Mouse (Mus musculus) CD4-positive helper T cell, adult 2 months (primary cell): ENCODE measurements around the gene Arhgdig.
A peak's percentile ranks its signal among the peaks of the same experiment; 100 is the strongest.
"Not testable (repeated sequence)": the region's sequence is repeated elsewhere in the genome, so short reads cannot be mapped to it uniquely, and the experiment has no call there.

Experiments
- DNase-seq: peaks from one replicate; pipeline ENCODE4 v3.0.0-alpha.2; 2012; ENCODE audit warnings: low read depth, missing footprints, low spot score

The Arhgdig gene

DNA sequence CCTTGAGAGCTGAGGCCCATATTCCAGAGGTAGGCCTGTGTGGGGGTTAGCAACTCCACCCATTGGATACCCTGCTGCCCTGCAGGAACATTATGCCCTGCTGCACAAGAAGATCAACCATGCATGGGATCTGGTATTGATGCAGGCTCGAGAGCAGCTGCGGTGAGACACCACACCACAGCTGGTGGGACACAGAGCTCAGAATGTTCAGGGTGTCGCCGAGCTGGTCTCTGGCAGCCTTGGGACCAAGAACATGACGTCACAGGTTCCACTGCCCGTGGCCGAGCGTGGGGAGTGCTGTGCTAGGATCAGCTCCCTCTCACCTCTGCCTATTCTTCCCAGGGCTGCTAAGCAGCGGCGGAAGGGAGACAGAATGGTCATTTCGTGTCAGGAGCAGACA is 2.8 kb downstream of the Arhgdig start:
- no peak for DNase-seq

DNA sequence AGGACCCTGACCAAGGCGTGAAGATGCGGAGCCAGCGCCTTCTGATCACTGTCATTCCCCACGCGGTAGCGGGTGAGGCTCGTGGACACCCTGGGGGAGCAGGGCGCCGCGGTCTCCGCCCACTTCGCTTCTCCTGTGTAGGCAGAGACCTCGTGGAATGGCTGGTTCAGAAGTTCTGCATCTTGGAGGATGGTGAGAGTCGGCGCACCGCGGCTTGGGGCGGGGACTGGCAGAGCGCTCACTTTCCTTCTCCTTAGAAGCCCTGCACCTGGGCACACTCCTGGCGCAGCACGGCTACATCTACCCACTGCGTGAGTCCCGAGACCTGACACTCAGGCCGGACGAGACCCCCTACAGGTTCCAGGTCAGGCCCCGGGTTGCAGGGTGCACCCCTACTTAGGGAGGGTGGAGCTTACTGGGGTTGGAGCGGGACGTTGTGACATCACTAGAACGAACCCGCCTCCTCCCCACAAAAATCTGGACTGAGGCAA is 4.2 kb downstream of the Arhgdig start:
- DNase-seq = peak; percentile 54

DNA sequence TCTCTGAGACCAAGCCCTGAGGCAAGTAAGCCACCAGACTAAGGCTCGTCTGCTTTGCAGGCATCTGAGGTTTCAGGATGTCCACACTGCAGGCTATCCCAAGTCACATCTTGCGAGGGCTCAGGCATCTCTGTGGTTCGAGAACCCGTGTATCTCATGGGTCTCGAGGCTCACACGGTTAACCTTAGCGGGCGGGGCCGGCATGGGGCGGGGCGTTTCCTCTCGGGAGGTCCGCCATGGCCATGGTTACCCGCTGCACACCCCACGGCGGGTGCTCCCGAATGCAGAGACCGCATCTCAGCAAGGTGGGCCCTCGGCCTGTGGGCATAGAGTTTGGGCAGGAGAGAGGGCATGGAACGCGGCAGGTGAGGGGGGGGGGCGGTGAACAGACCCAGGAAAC is 4.8 kb downstream of the Arhgdig start, which contains the start of gene Rgs11:
Rgs11 (plus strand) TSS at position 215 of the 400 bp plus-strand sequence.
- DNase-seq = peak; percentile 62

DNA sequence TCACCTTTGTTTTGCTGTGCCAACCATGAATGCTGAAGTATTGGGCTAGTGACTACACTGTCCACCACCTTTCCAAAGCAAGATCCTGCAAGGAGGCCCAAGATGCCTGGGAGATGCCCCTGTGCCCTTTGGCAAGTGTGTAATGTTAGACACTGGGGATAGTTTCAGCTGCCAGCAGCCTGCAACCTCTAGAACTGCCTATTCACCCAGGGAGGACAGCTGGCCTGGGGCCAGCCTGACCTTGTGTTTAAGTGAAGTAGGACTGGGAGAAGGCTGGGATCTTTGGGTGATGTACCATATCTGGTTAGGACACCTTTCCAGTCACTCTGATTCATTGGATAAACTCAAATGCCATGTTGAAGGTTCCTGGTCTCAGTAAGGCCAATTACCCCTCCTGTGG is 5.6 kb downstream of the Arhgdig start:
- no peak for DNase-seq

DNA sequence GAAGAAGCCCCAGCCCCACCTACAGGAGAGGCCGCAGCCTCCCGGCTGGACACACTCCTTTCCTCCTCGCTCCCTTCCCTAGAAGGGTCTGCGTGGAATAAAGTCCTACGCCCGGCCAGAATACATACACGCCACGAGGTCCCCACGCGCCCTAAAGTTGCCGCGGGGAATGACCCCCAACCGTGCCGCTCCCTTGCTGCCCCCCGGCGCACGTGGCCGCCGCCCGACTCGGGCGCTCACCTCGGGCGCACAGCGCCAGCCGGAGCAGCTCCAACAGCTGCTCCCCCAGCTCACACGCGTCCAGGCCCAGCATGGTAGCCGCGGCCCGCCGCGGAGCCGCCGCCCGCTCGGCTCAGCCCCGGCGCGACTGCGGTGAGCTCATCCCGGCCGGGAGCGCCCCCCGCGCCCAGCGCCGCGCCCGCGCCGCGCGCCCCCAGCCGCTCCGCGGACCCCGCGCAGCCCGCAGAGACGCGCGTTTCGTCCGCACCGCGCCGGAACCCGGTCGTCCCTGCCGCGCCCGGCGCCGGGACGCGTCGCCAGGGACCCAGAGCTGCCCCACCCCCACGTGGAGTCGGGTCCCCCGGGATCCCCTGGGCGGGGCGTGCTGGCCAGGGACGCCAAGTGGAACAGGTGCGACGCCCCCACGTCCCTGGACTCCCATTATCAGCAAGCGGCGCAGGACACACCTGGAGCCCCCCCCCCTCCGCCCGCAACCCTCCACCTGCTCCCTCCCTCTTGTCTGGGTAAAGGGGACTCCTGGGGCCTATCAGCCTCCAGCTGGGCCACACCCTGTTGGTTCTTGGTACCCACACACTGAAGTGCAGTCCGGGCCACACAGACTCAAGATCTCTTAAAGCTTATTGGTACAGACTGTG is 6.5 kb downstream of the Arhgdig start:
- DNase-seq = peak; percentile 25

DNA sequence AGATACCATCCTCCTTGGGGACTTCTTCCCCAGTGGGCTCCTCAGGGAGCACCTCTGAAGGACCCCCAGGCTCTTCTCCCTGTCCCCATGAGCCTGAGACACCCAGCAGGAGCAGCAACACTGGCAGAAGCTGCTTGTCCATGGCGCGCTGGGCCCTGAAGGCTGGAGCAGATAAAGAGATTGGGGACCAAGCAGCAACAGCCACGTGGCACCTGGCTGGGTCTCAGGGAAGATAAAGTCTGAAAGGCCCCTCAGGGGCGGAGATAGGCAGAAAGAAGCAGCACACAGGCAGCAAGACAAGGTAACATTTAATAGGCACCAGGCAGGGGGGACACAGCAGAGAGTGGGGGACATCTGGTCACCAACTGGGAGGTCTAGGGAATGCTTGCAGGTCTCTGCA is 8.7 kb downstream of the Arhgdig start, which contains the start of gene Pdia2:
Pdia2 (minus strand) TSS at position 196 of the 400 bp plus-strand sequence.
- DNase-seq = no peak

DNA sequence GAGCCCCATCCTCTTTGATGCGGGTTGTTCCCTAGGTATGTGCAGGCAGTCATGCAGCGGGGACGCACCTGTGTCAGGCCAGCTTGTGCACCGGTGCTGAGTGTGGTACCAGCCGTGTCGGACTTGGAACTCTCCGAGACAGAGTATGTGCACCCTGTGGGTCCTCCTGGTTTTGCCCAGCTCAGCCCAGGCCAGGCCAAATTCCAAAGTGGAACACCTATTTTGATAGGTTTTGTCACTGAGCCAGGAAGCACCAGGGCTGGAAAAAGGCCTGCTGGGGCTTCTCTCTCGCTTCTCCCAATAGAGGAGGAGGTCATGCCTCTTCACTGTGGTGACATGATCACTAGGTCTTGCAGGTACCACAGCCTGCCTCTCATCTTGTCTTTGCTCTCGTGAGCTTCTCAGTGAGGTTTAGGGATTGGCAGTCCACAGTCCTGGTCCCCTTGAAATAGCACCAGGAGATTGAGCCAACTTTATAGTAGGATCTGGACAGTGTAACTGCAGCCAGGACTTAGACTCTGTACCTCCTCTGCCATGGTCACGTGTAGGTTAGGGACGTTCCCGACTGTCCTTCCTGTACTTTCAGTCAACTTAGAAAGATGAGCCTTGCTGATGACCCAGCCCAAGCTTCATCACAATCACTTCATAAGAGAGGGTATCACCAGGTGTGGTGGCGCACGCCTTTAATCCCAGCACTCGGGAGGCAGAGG is 14.9 kb downstream of the Arhgdig start:
- DNase-seq = no peak

DNA sequence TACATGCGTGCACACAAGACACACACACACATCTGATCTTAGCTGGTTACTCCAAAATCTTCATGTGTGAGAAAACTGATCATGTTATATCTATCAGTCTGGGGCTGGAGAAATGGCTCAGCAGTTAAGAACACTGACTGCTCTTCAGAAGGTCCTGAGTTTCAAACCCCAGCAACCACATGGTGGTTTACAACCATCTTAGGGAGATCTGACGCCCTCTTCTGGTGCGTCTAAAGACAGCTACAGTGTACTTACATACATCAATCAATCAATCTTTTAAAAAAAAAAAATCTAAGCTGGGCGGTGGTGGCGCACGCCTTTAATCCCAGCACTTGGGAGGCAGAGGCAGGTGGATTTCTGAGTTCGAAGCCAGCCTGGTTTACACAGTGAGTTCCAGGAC is 16.1 kb downstream of the Arhgdig start:
- peak; percentile 65 for DNase-seq

DNA sequence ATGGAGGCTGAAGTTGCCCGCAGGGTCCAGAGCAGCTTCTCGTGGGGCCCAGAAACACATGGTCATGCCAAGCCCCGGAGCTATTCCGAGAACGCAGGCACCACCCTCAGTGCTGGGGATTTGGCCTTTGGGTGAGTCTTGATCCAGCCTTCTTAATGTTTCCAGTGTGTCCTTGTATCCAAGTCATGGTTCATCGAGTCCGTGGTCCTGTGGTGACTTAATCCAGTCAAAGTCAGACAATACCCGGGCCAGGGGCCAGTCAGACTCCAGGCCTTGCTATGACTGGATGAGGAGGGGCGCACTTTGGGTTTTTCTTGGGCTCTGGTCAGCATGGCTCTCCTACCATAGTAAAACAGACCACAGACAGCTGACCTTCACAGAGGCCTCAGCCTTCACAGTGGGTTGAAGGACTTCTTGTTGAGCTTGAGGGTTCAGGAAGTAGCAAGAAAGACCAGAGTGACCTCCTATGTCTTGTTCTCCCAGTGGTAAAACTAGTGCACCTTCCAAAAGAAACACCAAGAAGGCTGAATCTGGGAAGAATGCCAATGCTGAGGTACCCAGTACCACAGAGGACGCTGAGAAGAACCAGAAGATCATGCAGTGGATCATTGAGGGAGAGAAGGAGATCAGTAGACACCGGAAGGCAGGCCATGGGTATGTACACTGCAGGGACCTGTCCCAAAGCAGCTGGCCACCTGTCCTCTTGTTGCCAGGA is 19.3 kb downstream of the Arhgdig start:
- no peak for DNase-seq

DNA sequence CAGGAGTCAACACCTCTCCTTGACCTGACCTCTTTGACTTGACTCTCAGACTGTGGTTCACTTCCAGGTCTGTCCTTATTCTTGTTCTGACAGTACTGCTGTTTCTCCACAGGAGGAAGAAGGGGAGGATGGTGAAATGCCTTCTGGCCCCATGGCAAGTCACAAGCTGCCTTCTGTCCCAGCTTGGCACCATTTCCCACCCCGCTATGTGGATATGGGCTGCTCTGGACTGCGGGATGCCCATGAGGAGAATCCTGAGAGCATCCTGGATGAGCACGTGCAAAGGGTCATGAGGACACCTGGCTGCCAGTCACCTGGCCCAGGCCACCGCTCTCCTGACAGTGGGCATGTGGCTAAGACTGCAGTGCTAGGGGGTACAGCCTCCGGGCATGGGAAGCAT is 20.0 kb downstream of the Arhgdig start:
- no peak for DNase-seq

DNA sequence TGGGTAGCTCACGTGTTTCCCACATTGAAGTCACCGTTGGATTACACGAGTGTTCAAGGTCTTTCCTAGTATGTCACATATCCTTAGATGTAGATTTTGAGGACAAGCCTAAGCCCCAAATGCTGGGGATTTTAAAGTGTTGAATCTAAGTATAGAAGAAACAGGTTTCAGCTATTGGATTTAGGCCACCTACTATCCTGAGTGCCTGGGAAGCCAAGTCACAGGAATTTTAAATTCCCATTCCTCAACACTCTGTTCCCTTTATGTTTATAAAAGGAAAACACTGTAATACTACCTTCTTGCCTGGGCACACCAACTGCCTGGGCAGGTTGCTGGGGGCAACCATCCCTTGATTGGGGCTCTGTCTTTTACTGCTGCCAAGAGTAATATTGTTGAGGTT is 26.4 kb downstream of the Arhgdig start:
- DNase-seq = no peak

DNA sequence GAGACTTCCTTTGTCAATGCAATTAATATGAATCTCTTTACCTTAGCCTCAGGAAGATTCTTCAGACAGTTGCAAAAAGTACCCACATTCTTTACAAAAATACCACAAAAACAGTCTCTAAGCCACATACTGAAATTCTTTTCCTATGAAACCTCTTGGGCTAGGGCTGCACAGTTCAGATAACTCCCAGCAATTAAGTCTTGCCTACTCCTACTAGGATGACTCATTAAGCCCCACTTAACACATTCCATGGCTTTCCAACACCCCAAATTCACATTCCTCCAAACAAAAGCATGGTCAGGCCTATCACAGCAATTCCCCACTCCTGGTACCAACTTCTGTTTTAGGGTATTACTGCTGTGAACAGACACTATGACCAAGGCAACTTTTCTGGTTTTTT is 29.0 kb downstream of the Arhgdig start:
- DNase-seq = no peak

DNA sequence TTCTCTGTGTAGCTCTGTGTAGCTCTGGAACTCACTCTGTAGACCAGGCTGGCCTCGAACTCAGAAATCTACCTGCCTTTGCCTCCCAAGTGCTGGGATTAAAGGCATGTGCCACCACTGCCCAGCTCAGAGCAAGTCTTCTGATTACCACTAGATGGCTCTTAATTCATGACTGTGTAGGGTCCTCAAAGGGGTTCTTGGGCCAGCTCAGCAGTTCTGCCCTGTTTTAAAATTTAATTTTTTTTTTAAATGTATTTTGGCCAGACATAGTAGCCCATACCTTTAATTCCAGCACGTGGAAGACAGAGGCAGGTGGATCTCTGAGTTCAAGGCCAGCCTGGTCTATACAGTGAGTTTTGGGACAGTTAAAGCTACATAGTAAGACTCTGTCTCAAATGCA is 32.3 kb downstream of the Arhgdig start:
- not testable (repeated sequence) for DNase-seq

DNA sequence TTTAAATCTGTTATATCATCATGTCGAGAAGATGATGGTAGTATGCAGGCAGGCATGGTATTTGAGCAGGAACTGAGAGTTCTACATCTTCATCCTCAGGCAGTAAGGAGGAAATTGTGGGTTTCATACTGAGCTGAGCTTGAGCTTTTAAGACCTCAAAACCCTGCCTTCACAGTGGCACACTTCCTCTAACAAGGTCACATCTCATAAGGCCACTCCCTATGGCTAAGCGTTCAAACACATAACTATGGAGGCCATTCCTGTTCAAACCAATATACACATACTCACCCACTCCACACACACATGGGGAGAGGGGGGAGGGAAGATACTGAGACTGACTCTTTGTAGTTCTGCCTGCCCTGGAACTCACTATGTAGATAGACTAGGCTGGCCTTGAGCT is 39.5 kb downstream of the Arhgdig start:
- DNase-seq = peak; percentile 83

DNA sequence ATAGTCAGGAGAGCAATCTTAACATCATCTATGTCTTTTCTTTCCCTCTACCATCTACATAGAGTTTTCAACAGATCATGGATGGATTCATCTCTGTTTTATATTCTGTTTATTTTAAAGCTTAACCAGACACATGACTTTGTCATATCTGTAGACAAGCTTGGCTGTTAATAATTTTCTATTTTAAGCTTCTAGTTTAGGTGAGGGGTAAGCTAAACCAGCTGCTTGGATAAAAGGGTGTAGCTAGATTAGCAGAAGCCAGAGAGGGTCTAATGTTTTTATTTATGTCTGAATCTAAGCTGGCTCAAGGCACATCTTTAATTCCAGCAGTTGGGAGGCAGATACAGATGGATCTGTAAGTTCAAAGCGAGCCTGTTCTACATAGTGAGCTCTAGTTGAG is 44.9 kb downstream of the Arhgdig start:
- DNase-seq = no peak

DNA sequence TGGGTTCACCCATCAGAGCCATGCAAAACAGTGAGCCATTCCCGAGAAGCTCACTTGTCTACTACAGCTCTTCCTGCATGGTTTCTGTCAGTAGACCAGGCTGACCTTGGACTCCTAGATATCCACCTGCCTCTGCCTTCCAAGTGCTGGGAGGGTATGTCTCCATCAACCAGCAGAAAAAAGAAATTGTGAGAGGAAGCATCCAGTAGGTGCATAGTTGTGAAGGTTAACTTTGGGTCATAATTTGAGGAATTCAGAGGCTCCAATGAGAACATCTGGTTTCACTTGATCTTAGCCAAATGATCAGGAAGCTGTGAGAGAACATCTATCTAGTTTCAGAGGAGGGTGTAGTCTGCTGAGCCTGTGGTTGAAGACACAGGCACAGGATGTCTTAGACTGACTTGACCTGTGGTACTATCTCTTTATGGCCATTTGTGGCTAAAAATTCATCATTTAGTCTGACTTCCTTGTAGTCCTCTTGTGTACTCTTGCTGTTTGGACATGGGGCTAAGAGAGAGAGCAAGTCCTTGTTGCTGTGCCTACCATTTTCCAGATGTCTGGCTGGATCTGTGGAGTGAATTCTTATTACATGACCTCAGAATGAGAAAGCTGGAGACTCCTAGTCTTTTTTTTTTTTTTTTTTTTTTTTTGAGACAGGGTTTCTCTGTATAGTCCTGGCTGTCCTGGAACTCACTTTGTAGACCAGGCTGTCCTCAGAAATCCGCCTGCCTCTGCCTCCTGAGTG is 55.5 kb downstream of the Arhgdig start:
- DNase-seq = no peak
